Mouse (Mus musculus) hindbrain, embryonic 13.5 days (tissue): ENCODE results near the gene Nqo2. TPM values are rescaled to one million over a fixed set of nuclear protein-coding genes. Genes with fewer than 3 reads are reported as not detected.
A peak's percentile ranks its signal among the peaks of the same experiment; 100 is the strongest.

Experiments used
- ATAC-seq: fragments of 200-750 bp; cut with Nextera tagmentation; 2 replicates; pipeline ENCODE4 v1.8.0; 2017; ENCODE audit warnings: moderate TSS enrichment; ENCODE audit not compliant: low FRiP score
- H3K27ac ChIP-seq: fragments of 300-500 bp; sonication (generic); 2 replicates; pipeline ENCODE4 v1.5.1; 2015; ENCODE audit warnings: inconsistent platforms, mild to moderate bottlenecking, moderate library complexity
- H3K27me3 ChIP-seq: fragments of 300-500 bp; sonication (generic); 2 replicates; pipeline ENCODE4 v1.6.1; 2015; ENCODE audit warnings: mild to moderate bottlenecking, inconsistent platforms
- H3K36me3 ChIP-seq: fragments of 300-500 bp; sonication (generic); 2 replicates; pipeline ENCODE4 v1.6.1; 2015; ENCODE audit warnings: mild to moderate bottlenecking, inconsistent platforms
- H3K4me1 ChIP-seq: fragments of 300-500 bp; sonication (generic); replicated peaks from 2 replicates; pipeline ENCODE4 v1.6.1; 2015; ENCODE audit warnings: inconsistent platforms
- H3K4me2 ChIP-seq: fragments of 300-500 bp; sonication (generic); 2 replicates; pipeline ENCODE4 v1.6.1; 2015; ENCODE audit warnings: inconsistent platforms, mild to moderate bottlenecking, moderate library complexity
- H3K4me3 ChIP-seq: fragments of 300-500 bp; sonication (generic); 2 replicates; pipeline ENCODE4 v1.5.1; 2015; ENCODE audit warnings: mild to moderate bottlenecking, inconsistent platforms
- H3K9ac ChIP-seq: fragments of 300-500 bp; sonication (generic); 2 replicates; pipeline ENCODE4 v1.6.1; 2015; ENCODE audit warnings: mild to moderate bottlenecking, inconsistent platforms
- H3K9me3 ChIP-seq: fragments of 300-500 bp; sonication (generic); 2 replicates; pipeline ENCODE4 v1.6.1; 2016; ENCODE audit warnings: inconsistent platforms
- WGBS: fragments of 180-500 bp; shearing (Covaris S2); methylation state at CpG from one replicate; pipeline ENCODE4 v1.1.7; 2015; 5-methylcytosine and 5-hydroxymethylcytosine counted together
- polyA plus RNA-seq: library from polyadenylated mRNA; unstranded; fragments of >200 nt; fragmentation: Nextera tagmentation; extraction: Ambion mirVana; gene quantifications from 2 replicates; pipeline ENCODE4 v1.2.1, GENCODE M21; 2015

Gene Nqo2
- polyA plus RNA-seq, 1 experiment from 2014 or later: 9.0 TPM

GRCm38 (mm10) chr13:34003058-34003457 lies 38.6 kb downstream of the Nqo2 start:
- Histone ChIP-seq H3K27ac (peak overlapping the region; percentile 26; the same call in 1 of the 2 replicates), H3K9me3 (no peaks in the 10 kb centered on the region), H3K9ac (peak overlapping the region; percentile 94), H3K27me3 (no peaks in the 10 kb centered on the region), H3K4me3 (peak overlapping the region; percentile 93), H3K36me3 (no peaks in the 10 kb centered on the region), H3K4me2 (peak overlapping the region; percentile 77), H3K4me1 (peaks cover 17% of the 10 kb centered on the region)
- 12% methylated on average over 5 of the region's 5 CpGs for WGBS
- peak; percentile 3; the same call in 1 of the 2 replicates for ATAC-seq

- ATAC-seq: no peak
- no peak overlapping the region for H3K4me2 ChIP-seq
- no peak overlapping the region for H3K27ac ChIP-seq
- no peaks in the 10 kb centered on the region for H3K9me3 ChIP-seq
- no peaks in the 10 kb centered on the region for H3K27me3 ChIP-seq
- H3K36me3 ChIP-seq: peaks cover 17% of the 10 kb centered on the region
- WGBS: 92% methylated on average over 2 of the region's 2 CpGs
- H3K4me3 ChIP-seq: no peak overlapping the region
- H3K4me1 ChIP-seq: peaks cover 5% of the 10 kb centered on the region
- H3K9ac ChIP-seq: no peak overlapping the region
These were observed 42.7 kb downstream of the Nqo2 start for GRCm38 (mm10) chr13:34007234-34007633.

DNA sequence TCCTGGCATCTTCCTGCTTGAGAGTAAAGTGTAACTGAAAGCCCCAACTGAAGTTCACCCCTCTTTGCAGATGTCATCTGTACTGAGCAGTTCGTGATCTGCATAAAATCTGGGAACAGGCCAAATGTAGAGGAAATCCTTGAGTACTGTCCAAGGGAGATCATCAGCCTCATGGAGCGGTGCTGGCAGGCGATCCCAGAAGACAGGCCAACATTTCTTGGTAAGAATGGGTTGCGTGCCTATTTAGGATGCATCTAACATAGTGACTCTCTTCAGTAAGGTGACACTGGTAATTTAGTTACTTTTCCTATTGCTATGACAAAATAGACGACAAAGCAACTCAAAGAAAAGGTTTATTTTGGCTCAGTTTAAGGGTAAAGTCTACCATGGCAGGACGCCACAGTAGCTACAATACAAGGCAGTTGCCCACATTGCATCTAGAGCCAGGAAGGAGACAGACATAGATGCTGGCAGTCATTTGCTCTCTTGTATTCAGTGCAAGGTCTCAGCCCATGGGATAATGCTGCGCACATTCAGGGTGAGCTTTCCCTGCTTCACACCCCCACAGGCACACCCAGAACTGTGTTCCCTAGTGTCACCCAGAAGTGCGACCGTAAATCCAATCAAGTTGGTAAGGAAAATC lies 52.6 kb downstream of the Nqo2 start:
- no peak for ATAC-seq
- Histone ChIP-seq H3K4me2 (no peak overlapping the region), H3K4me3 (no peak overlapping the region), H3K9ac (no peak overlapping the region), H3K27me3 (no peaks in the 10 kb centered on the region), H3K4me1 (no peaks in the 10 kb centered on the region), H3K27ac (no peak overlapping the region), H3K9me3 (no peaks in the 10 kb centered on the region), H3K36me3 (peaks cover 51% of the 10 kb centered on the region)
- WGBS: 96% methylated on average over 9 of the region's 9 CpGs

GRCm38 (mm10) chr13:34018521-34018920 lies 54.0 kb downstream of the Nqo2 start:
- Histone ChIP-seq H3K36me3 (peaks cover 51% of the 10 kb centered on the region), H3K4me3 (no peak overlapping the region), H3K9ac (no peak overlapping the region), H3K27ac (no peak overlapping the region), H3K27me3 (no peaks in the 10 kb centered on the region), H3K9me3 (no peaks in the 10 kb centered on the region), H3K4me2 (no peak overlapping the region), H3K4me1 (no peaks in the 10 kb centered on the region)
- 84% methylated on average over 1 of the region's 1 CpGs for WGBS
- ATAC-seq: no peak

DNA sequence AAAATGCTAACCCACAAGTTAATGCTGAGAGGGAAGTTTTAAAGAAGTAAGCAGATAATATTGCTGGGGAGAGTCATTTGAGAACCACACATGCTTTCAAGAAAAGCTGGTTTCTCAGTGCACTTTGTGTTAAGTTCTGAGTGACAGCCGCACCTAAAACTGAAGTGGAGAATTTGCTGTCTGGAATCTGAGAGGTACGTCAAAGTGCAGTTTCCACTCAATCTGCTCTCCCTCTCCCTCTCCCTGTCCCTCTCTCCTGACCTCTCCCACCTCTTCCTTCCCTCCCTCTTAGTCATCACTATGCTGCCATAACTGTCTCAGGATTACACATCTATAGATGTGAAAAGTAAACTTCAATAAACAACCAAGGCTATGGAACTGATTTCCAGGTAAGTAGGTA lies 57.5 kb downstream of the Nqo2 start:
- WGBS: 94% methylated on average over 2 of the region's 2 CpGs
- no peaks in the 10 kb centered on the region for H3K4me1 ChIP-seq
- no peak overlapping the region for H3K9ac ChIP-seq
- no peaks in the 10 kb centered on the region for H3K27me3 ChIP-seq
- H3K27ac ChIP-seq: no peak overlapping the region
- peaks cover 29% of the 10 kb centered on the region for H3K36me3 ChIP-seq
- ATAC-seq: no peak
- H3K4me3 ChIP-seq: no peak overlapping the region
- no peak overlapping the region for H3K4me2 ChIP-seq
- no peaks in the 10 kb centered on the region for H3K9me3 ChIP-seq

DNA sequence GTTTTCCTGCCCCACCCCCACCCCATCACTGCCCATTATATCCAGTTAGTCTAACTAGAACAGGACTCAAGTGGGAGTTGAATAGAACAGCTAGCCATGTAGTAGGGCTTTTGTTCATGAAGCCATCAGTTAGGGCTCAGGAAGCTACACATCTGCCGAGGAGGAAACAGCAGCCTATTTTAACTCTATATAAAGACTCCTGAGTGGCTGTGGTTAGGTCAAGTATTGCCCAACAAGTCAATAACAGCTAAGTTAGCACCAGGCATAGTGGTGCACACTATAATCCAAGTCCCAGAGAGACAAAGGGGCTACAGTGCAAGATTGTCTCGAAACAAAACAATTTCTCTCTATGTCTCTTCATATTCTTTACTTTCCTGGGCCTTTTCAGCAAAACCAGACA lies 67.6 kb downstream of the Nqo2 start:
- WGBS: 72% methylated on average over 2 of the region's 2 CpGs
- Histone ChIP-seq H3K27me3 (no peaks in the 10 kb centered on the region), H3K4me3 (no peak overlapping the region), H3K9ac (no peak overlapping the region), H3K9me3 (no peaks in the 10 kb centered on the region), H3K36me3 (peaks cover 36% of the 10 kb centered on the region), H3K4me1 (peaks cover 4% of the 10 kb centered on the region), H3K4me2 (no peak overlapping the region), H3K27ac (no peak overlapping the region)
- no peak for ATAC-seq

DNA sequence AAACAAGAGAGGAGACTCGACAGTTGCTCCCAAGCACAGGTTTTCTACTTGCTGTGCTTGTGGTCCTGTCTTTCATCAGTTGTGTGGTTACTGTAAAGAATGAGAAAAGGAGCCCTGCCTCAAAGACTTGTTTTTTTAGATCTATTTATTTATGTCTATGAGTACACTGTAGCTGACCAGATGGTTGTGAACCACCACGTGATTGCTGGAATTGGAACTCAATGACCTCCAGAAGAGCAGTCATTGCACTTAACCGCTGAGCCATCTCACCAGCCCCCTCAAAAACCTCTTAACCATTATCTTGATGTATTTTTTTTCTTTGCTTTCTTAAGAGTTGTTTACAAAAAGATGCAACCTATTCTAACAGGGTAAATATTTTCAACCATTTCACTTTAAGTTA lies 70.9 kb downstream of the Nqo2 start:
- H3K9me3 ChIP-seq: no peaks in the 10 kb centered on the region
- H3K27ac ChIP-seq: no peak overlapping the region
- H3K27me3 ChIP-seq: no peaks in the 10 kb centered on the region
- 89% methylated on average over 3 of the region's 3 CpGs for WGBS
- peaks cover 20% of the 10 kb centered on the region for H3K4me1 ChIP-seq
- no peak for ATAC-seq
- peaks cover 23% of the 10 kb centered on the region for H3K36me3 ChIP-seq
- no peak overlapping the region for H3K4me3 ChIP-seq
- no peak overlapping the region for H3K9ac ChIP-seq
- H3K4me2 ChIP-seq: no peak overlapping the region

DNA sequence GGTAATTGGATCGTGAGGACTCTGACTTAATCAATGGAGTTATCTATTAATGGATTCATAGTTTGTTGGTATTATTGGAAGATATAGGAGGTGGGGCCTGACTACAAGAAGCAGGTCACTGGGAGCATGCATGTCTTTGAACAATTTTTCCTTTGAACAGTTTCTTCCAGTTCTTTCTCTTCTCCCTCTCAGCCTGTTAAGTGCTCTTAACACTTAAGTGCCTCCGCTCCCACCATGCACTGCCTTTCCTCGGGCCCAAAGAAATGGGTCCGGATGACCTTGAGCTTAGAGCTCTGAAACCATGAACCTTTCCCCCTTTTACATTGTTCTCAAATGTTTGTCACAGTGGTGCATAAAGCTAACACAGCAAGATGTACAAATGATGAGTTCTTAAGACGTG lies 72.2 kb downstream of the Nqo2 start:
- no peak for ATAC-seq
- H3K4me2 ChIP-seq: peak overlapping the region; percentile 74; the same call in 1 of the 2 replicates
- peaks cover 20% of the 10 kb centered on the region for H3K4me1 ChIP-seq
- H3K9ac ChIP-seq: no peak overlapping the region
- peaks cover 15% of the 10 kb centered on the region for H3K36me3 ChIP-seq
- 88% methylated on average over 5 of the region's 5 CpGs for WGBS
- H3K27ac ChIP-seq: peak overlapping the region; percentile 93
- no peak overlapping the region for H3K4me3 ChIP-seq
- no peaks in the 10 kb centered on the region for H3K27me3 ChIP-seq
- no peaks in the 10 kb centered on the region for H3K9me3 ChIP-seq

GRCm38 (mm10) chr13:34037172-34038055 lies 72.9 kb downstream of the Nqo2 start, which contains the start of gene Bphl:
Gene Bphl, plus strand, starts transcription at chr13:34037597.
- peak; percentile 96 for ATAC-seq
- Histone ChIP-seq H3K4me3 (peak within 1 kb of the TSS; percentile 72), H3K9me3 (no peaks in the 10 kb centered on the region), H3K36me3 (peaks cover 11% of the 10 kb centered on the region), H3K9ac (peak within 1 kb of the TSS; percentile 89), H3K4me2 (peak within 1 kb of the TSS; percentile 74), H3K27ac (peak within 1 kb of the TSS; percentile 93), H3K27me3 (no peaks in the 10 kb centered on the region), H3K4me1 (peaks cover 20% of the 10 kb centered on the region)
- WGBS: under 1% methylated on average over 37 of the region's 37 CpGs

DNA sequence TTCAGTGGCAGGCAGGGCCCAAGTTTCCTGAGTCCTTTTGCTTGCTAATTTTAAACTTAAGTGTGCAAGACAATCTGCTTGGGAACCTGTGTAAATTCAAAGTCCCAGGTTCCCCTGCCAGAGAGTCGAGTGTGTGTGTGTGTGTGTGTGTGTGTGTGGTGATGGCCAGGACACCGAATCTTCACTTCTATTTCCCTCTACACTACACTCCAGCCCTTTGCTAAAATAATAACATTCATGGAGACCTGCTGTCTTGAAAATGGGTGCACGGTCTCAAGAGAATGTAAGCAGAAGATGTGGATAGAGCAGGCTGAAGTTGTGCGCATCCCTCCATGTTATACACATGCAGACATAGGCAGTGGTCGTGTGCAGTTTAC lies 73.6 kb downstream of the Nqo2 start:
- H3K9me3 ChIP-seq: no peaks in the 10 kb centered on the region
- 49% methylated on average over 5 of the region's 5 CpGs for WGBS
- ATAC-seq: peak; percentile 11
- H3K4me3 ChIP-seq: peak overlapping the region; percentile 72
- peak overlapping the region; percentile 93 for H3K27ac ChIP-seq
- peak overlapping the region; percentile 74 for H3K4me2 ChIP-seq
- peaks cover 20% of the 10 kb centered on the region for H3K4me1 ChIP-seq
- H3K9ac ChIP-seq: peak overlapping the region; percentile 89
- peaks cover 7% of the 10 kb centered on the region for H3K36me3 ChIP-seq
- H3K27me3 ChIP-seq: no peaks in the 10 kb centered on the region
